Mouse (Mus musculus): Measurements from ENCODE around the gene Pak6.

GRCm38 (mm10) chr2:118659998-118660452 lies 3.1 kb upstream of the Pak6 start:
- peak; percentile 59 for TF ChIP-seq GATA1 (IDR thresholded peaks at IDR 0.05; ENCODE audit: low read length)
- no peak for TF ChIP-seq TAL1 (IDR thresholded peaks at IDR 0.05; ENCODE audit: low read length)
